14 mouse cellular contexts compared by ENCODE assay signal in genomic region chr15:17006139-17006538, GRCm38 (mm10).
"Had no signal": no experiment of that assay in that cellular context is flagged by ENCODE, and none has a peak within 500 bp of the region (broad histone marks: within the 10 kb centered on the region; RNA-seq: fewer than 3 reads in every experiment).

No protein-coding gene starts in this region.

- H3K4me3 ChIP-seq: kidney, embryonic 15.5 days; limb, embryonic 15.5 days; midbrain, embryonic 10.5 days; myocyte; stomach, embryonic 15.5 days had no signal

- H3K27ac ChIP-seq: kidney, embryonic 15.5 days; limb, embryonic 15.5 days; liver, embryonic 14.5 days; midbrain, embryonic 10.5 days; stomach, embryonic 15.5 days had no signal

- DNase-seq: kidney, adult 2 months; kidney, postnatal 25 days; layer of hippocampus, postnatal 36 days; lung, adult 18-20 months; lung, postnatal 10 days; lung, postnatal 4 days; midbrain, embryonic 14.5 days; thymus, postnatal 36 days had no signal
